ENCODE assay signal across 8 mouse cellular contexts in genomic region chr5:124213588-124214469, GRCm38 (mm10). TPM values are rescaled to one million over a fixed set of nuclear protein-coding genes. Genes with fewer than 3 reads are reported as not detected.
DNase-seq lines count a peak whose midpoint lies in the region; ATAC-seq and TF ChIP-seq lines count a peak whose summit lies in the region.

No protein-coding gene starts in this region.

- H3K4me1 ChIP-seq in forebrain, embryonic 13.5 days, result peaks cover 20% of the 10 kb centered on the region
- H3K4me1 ChIP-seq in forebrain, postnatal 0 days (ENCODE audit: insufficient read depth), result no peaks in the 10 kb centered on the region
- H3K4me1 ChIP-seq in embryonic facial prominence, embryonic 15.5 days, result peaks cover 17% of the 10 kb centered on the region; the same call in 1 of the 2 replicates
- peaks cover 4% of the 10 kb centered on the region; the same call in 1 of the 2 replicates for H3K4me1 ChIP-seq in hindbrain, postnatal 0 days (ENCODE audit: insufficient read depth, low read length)
- peaks cover 54% of the 10 kb centered on the region for H3K4me1 ChIP-seq in liver, embryonic 15.5 days (replicated peaks)

- ATAC-seq in forebrain, embryonic 13.5 days, result no peak
- ATAC-seq in forebrain, postnatal 0 days, result no peak
- no peak for ATAC-seq in embryonic facial prominence, embryonic 15.5 days (ENCODE audit: insufficient number of reproducible peaks, low FRiP score, low TSS enrichment, low read depth)
- no peak for ATAC-seq in hindbrain, postnatal 0 days
- ATAC-seq in liver, embryonic 15.5 days (ENCODE audit: insufficient read depth), result no peak
- ATAC-seq in erythroid progenitor cell, adult 5-6 weeks (replicated peaks; ENCODE audit: low FRiP score, poor library complexity, severe bottlenecking), result no peak

- no peaks in the 10 kb centered on the region for H3K9me3 ChIP-seq in forebrain, embryonic 13.5 days (replicated peaks)
- H3K9me3 ChIP-seq in forebrain, postnatal 0 days (ENCODE audit: low read length), result no peaks in the 10 kb centered on the region
- H3K9me3 ChIP-seq in embryonic facial prominence, embryonic 15.5 days (replicated peaks), result no peaks in the 10 kb centered on the region
- no peaks in the 10 kb centered on the region for H3K9me3 ChIP-seq in hindbrain, postnatal 0 days (ENCODE audit: low read length)
- H3K9me3 ChIP-seq in liver, embryonic 15.5 days (replicated peaks), result no peaks in the 10 kb centered on the region

- H3K36me3 ChIP-seq in forebrain, embryonic 13.5 days (ENCODE audit: poor library complexity, severe bottlenecking), result 0 out of 2 replicates have a peak, but pooled peaks cover 4% of the 10 kb centered on the region
- peaks cover 5% of the 10 kb centered on the region; the same call in 1 of the 2 replicates for H3K36me3 ChIP-seq in forebrain, postnatal 0 days (ENCODE audit: insufficient read depth)
- no peaks in the 10 kb centered on the region; the same call in 1 of the 2 replicates for H3K36me3 ChIP-seq in embryonic facial prominence, embryonic 15.5 days
- H3K36me3 ChIP-seq in hindbrain, postnatal 0 days (ENCODE audit: insufficient read depth, low read length), result no peaks in the 10 kb centered on the region
- no peaks in the 10 kb centered on the region; the same call in 1 of the 2 replicates for H3K36me3 ChIP-seq in liver, embryonic 15.5 days (replicated peaks)

- H3K4me3 ChIP-seq in forebrain, embryonic 13.5 days, result no peak overlapping the region
- H3K4me3 ChIP-seq in forebrain, postnatal 0 days (ENCODE audit: low read depth, low read length), result no peak overlapping the region
- H3K4me3 ChIP-seq in embryonic facial prominence, embryonic 15.5 days (replicated peaks), result no peak overlapping the region
- no peak overlapping the region for H3K4me3 ChIP-seq in hindbrain, postnatal 0 days (ENCODE audit: low read length)
- no peak overlapping the region for H3K4me3 ChIP-seq in liver, embryonic 15.5 days (replicated peaks)

- H3K4me2 ChIP-seq in forebrain, embryonic 13.5 days, result no peak overlapping the region
- no peak overlapping the region for H3K4me2 ChIP-seq in forebrain, postnatal 0 days (ENCODE audit: low read depth)
- H3K4me2 ChIP-seq in embryonic facial prominence, embryonic 15.5 days (replicated peaks), result no peak overlapping the region
- no peak overlapping the region for H3K4me2 ChIP-seq in hindbrain, postnatal 0 days (ENCODE audit: low read depth, low read length)
- no peak overlapping the region for H3K4me2 ChIP-seq in liver, embryonic 15.5 days

- H3K27me3 ChIP-seq in forebrain, embryonic 13.5 days, result no peaks in the 10 kb centered on the region
- H3K27me3 ChIP-seq in forebrain, postnatal 0 days (ENCODE audit: insufficient read depth, low read length), result no peaks in the 10 kb centered on the region
- no peaks in the 10 kb centered on the region for H3K27me3 ChIP-seq in embryonic facial prominence, embryonic 15.5 days
- no peaks in the 10 kb centered on the region for H3K27me3 ChIP-seq in hindbrain, postnatal 0 days (ENCODE audit: insufficient read depth, low read length)
- no peaks in the 10 kb centered on the region for H3K27me3 ChIP-seq in liver, embryonic 15.5 days

- peak overlapping the region; percentile 44; the same call in 1 of the 2 replicates for H3K27ac ChIP-seq in forebrain, embryonic 13.5 days
- no peak overlapping the region for H3K27ac ChIP-seq in forebrain, postnatal 0 days (ENCODE audit: low read depth, low read length)
- H3K27ac ChIP-seq in embryonic facial prominence, embryonic 15.5 days (replicated peaks), result peak overlapping the region; percentile 31; the same call in 1 of the 2 replicates
- peak overlapping the region; percentile 26; the same call in 1 of the 2 replicates for H3K27ac ChIP-seq in hindbrain, postnatal 0 days
- H3K27ac ChIP-seq in liver, embryonic 15.5 days (replicated peaks), result peak overlapping the region; percentile 29

- no peak for TF ChIP-seq CTCF in forebrain, postnatal 0 days (IDR thresholded peaks at IDR 0.05; ENCODE audit: low read depth)
- TF ChIP-seq CTCF in hindbrain, postnatal 0 days (IDR thresholded peaks at IDR 0.05; ENCODE audit: low read depth), result no peak

- no peak for DNase-seq in forebrain, postnatal 0 days
- no peak for DNase-seq in hindbrain, postnatal 0 days (ENCODE audit: low spot score)
- peak; percentile 70 for DNase-seq in thymus, postnatal 0 days (ENCODE audit: low spot score)
- DNase-seq in MN1 (ENCODE audit: low spot score), result no peak

- H3K9ac ChIP-seq in forebrain, embryonic 13.5 days, result no peak overlapping the region
- no peak overlapping the region for H3K9ac ChIP-seq in forebrain, postnatal 0 days
- no peak overlapping the region for H3K9ac ChIP-seq in embryonic facial prominence, embryonic 15.5 days
- H3K9ac ChIP-seq in hindbrain, postnatal 0 days (replicated peaks; ENCODE audit: low read length), result no peak overlapping the region
- H3K9ac ChIP-seq in liver, embryonic 15.5 days, result no peak overlapping the region

- 85% methylated on average over 13 of the region's 13 CpGs for WGBS in forebrain, embryonic 13.5 days
- WGBS in forebrain, postnatal 0 days, result 83% methylated on average over 13 of the region's 13 CpGs
- WGBS in embryonic facial prominence, embryonic 15.5 days, result 80% methylated on average over 13 of the region's 13 CpGs
- WGBS in hindbrain, postnatal 0 days, result 84% methylated on average over 13 of the region's 13 CpGs
- 45% methylated on average over 13 of the region's 13 CpGs for WGBS in liver, embryonic 15.5 days (ENCODE audit: insufficient replicate concordance)

RNA-seq across cellular contexts. Expression of gene Pitpnm2, which starts 35.7 kb away (rescaled TPM):
- polyA plus RNA-seq in forebrain, embryonic 13.5 days (2015; fragmentation: Nextera tagmentation; extraction: Ambion mirVana), result 5.4 and 6.5 TPM in 2 replicates
- 33.8 and 38.4 TPM in 2 replicates for total RNA-seq in forebrain, postnatal 0 days (2014; rRNA removed)
- 9.2 and 10.1 TPM in 2 replicates for polyA plus RNA-seq in forebrain, postnatal 0 days (2015; fragmentation: Nextera tagmentation; extraction: Ambion mirVana)
- polyA plus RNA-seq in embryonic facial prominence, embryonic 15.5 days (2015; fragmentation: Nextera tagmentation; extraction: Ambion mirVana), result 5.0 and 5.9 TPM in 2 replicates
- 43.9 and 44.1 TPM in 2 replicates for total RNA-seq in hindbrain, postnatal 0 days (2014; rRNA removed)
- polyA plus RNA-seq in hindbrain, postnatal 0 days (2015; fragmentation: Nextera tagmentation; extraction: Ambion mirVana), result 7.6 TPM in 2 replicates
- 1.5 and 2.2 TPM in 2 replicates for polyA plus RNA-seq in liver, embryonic 15.5 days (2015; fragmentation: Nextera tagmentation; extraction: Ambion mirVana)
- polyA plus RNA-seq in thymus, postnatal 0 days (2015; fragmentation: Nextera tagmentation; extraction: Ambion mirVana), result 22.6 and 33.9 TPM in 2 replicates
- 0.42 and 2.5 TPM in 2 replicates for total RNA-seq in erythroid progenitor cell, adult 5-6 weeks (2015; ENCODE audit: low replicate concordance)
- total RNA-seq in erythroid progenitor cell, adult 5-6 weeks (2017; ENCODE audit: low replicate concordance), result 0.51 and 0.76 TPM in 2 replicates
